Mouse (Mus musculus): ENCODE measurements around the gene Tiprl. TPM values are rescaled to one million over a fixed set of nuclear protein-coding genes. Genes with fewer than 3 reads are reported as not detected.
A peak's percentile ranks its signal among the peaks of the same experiment; 100 is the strongest.

The Tiprl gene
- total and polyA plus RNA-seq, 3 experiments: 36.1 to 82.2 (median 45.7) TPM

GRCm38 (mm10) chr1:165178075-165178474, 58.7 kb downstream of the Tiprl start:
- no peak for TF ChIP-seq MXI1 (IDR thresholded peaks at IDR 0.05; ENCODE audit: low read depth, low read length)
- in situ Hi-C loops (cut with MboI; ENCODE audit: low pct_ligation_motif_present, low pct_unique_long_range_greater_than_20kb, low sequenced_read_pairs): no loop called here

DNA sequence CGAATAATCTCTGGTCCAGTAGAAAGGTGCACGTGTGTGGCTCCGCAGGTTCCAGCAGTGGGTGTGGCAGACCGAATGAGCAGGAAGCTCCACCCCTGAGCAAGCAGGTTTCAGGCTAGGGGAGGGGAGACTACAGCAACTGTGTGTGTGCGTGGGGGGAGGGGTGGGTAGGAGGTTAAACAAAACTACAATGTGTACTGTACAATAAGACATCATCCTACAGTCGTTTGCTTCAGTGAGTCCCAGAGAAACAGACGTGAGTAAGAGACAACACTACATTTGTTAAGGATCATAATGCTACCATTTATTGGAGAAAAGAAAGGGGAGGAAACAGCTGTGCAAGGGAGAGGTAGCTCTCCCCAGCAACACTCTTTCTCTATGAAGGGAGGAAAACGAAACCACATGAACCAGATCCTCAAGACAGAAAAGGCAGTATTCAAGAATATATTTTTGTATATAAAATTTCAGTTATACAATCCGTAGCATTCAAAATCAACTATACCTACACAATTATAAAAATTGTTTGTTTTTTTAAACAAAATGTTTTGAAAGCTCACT, 62.7 kb downstream of the Tiprl start:
- Histone ChIP-seq H3K4me3 (replicated peaks in 1 of 3; ENCODE audit: low read depth in 2 of 3, low read length in 2 of 3, poor library complexity in 1 of 3) (no peak overlapping the region), H3K4me1 (ENCODE audit: control insufficient read depth in 1 of 2, insufficient read depth in 2 of 2) (peaks cover 8 to 17% of the 10 kb centered on the region in 2 experiments; a peak in 3 of 4 replicates), H3K9me3 (replicated peaks; ENCODE audit: low read length) (no peaks in the 10 kb centered on the region), H3K79me2 (replicated peaks; ENCODE audit: control insufficient read depth, extremely low read depth, insufficient read depth, poor library complexity, severe bottlenecking) (no peaks in the 10 kb centered on the region), H3K9ac (ENCODE audit: insufficient read depth, low read depth) (no peak overlapping the region), H3K36me3 (replicated peaks in 1 of 2; ENCODE audit: control insufficient read depth in 1 of 2, insufficient read depth in 1 of 2, low read length in 1 of 2) (peaks cover 30 to 40% of the 10 kb centered on the region in 2 experiments), H3K4me2 (ENCODE audit: insufficient read depth, low read depth, poor library complexity, severe bottlenecking) (peak overlapping the region; percentile 5; the same call in 1 of the 2 replicates), H3K27ac (ENCODE audit: insufficient read depth, low read depth) (no peak overlapping the region), H3K27me3 (replicated peaks) (no peaks in the 10 kb centered on the region)
- dilution Hi-C loops (cut with MboI; ENCODE audit: extremely low pct_ligation_motif_present, extremely low pct_unique_long_range_greater_than_20kb, low sequenced_read_pairs): no loop called here
- TF ChIP-seq CHD2 (IDR thresholded peaks at IDR 0.05; ENCODE audit: low read length) (no peak), ELF1 (IDR thresholded peaks at IDR 0.05; ENCODE audit: low read depth, low read length) (no peak), MAFK (IDR thresholded peaks at IDR 0.05; ENCODE audit: insufficient replicate concordance, low read length) (no peak), MAX (IDR thresholded peaks at IDR 0.05; ENCODE audit: low read length) (no peak), PAX5 (IDR thresholded peaks at IDR 0.05; ENCODE audit: low read length) (no peak), UBTF (IDR thresholded peaks at IDR 0.05; ENCODE audit: low read depth, low read length) (no peak), MAZ (IDR thresholded peaks at IDR 0.05; ENCODE audit: low read depth, low read length) (no peak), ZMIZ1 (IDR thresholded peaks at IDR 0.05; ENCODE audit: low read depth, low read length) (no peak), JUN (IDR thresholded peaks at IDR 0.05; ENCODE audit: insufficient read depth, low read depth, low read length) (no peak), BHLHE40 (IDR thresholded peaks at IDR 0.05; ENCODE audit: low read depth, low read length) (no peak), POLR2A (IDR thresholded peaks at IDR 0.05; ENCODE audit: low read depth, low read length) (no peak), NELFE (IDR thresholded peaks at IDR 0.05; ENCODE audit: low read depth, low read length) (no peak), ETS1 (conservative IDR thresholded peaks at IDR 0.05; ENCODE audit: low read depth, low read length) (no peak), USF1 (IDR thresholded peaks at IDR 0.05; ENCODE audit: low read depth, low read length) (no peak), TBP (conservative IDR thresholded peaks at IDR 0.05; ENCODE audit: low read depth, low read length) (no peak), RCOR1 (conservative IDR thresholded peaks at IDR 0.05; ENCODE audit: low read depth, low read length) (no peak), NRF1 (IDR thresholded peaks at IDR 0.05; ENCODE audit: low read depth, low read length) (no peak), ZNF384 (IDR thresholded peaks at IDR 0.05; ENCODE audit: low read depth, low read length) (no peak), ZC3H11A (IDR thresholded peaks at IDR 0.05; ENCODE audit: low read depth, low read length) (no peak)
- in situ Hi-C loops (cut with MboI; ENCODE audit: low pct_ligation_motif_present, low pct_unique_long_range_greater_than_20kb, low sequenced_read_pairs): no loop called here
- DNase-seq (ENCODE audit: extremely low read depth): no peak

More at GRCm38 (mm10) chr1:165178075-165178474, 58.7 kb downstream of the Tiprl start:
- Histone ChIP-seq H3K4me3 (replicated peaks in 1 of 3; ENCODE audit: low read depth in 2 of 3, low read length in 2 of 3, poor library complexity in 1 of 3) (no peak overlapping the region), H3K27ac (ENCODE audit: insufficient read depth, low read depth) (no peak overlapping the region), H3K4me1 (ENCODE audit: control insufficient read depth in 1 of 2, insufficient read depth in 2 of 2) (peaks cover 4 to 24% of the 10 kb centered on the region in 2 experiments; a peak in 3 of 4 replicates), H3K79me2 (replicated peaks; ENCODE audit: control insufficient read depth, extremely low read depth, insufficient read depth, poor library complexity, severe bottlenecking) (no peaks in the 10 kb centered on the region), H3K4me2 (ENCODE audit: insufficient read depth, low read depth, poor library complexity, severe bottlenecking) (no peak overlapping the region), H3K9me3 (replicated peaks; ENCODE audit: low read length) (no peaks in the 10 kb centered on the region), H3K36me3 (replicated peaks in 1 of 2; ENCODE audit: control insufficient read depth in 1 of 2, insufficient read depth in 1 of 2, low read length in 1 of 2) (peaks cover 58 to 78% of the 10 kb centered on the region in 2 experiments), H3K9ac (ENCODE audit: insufficient read depth, low read depth) (no peak overlapping the region), H3K27me3 (replicated peaks) (no peaks in the 10 kb centered on the region)
- dilution Hi-C loops (cut with MboI; ENCODE audit: extremely low pct_ligation_motif_present, extremely low pct_unique_long_range_greater_than_20kb, low sequenced_read_pairs): no loop called here
- no peak for DNase-seq (ENCODE audit: extremely low read depth)

Measured in CH12.LX (cell line).